Mouse (Mus musculus): ENCODE results near the gene Trim71. TPM values are rescaled to one million over a fixed set of nuclear protein-coding genes. Genes with fewer than 3 reads are reported as not detected.

Gene Trim71
- 0.61 and 0.80 TPM in 2 replicates for polyA plus RNA-seq (2016; fragmentation: Nextera tagmentation; extraction: Ambion mirVana)

GRCm38 (mm10) chr9:114563761-114564606, at the start of gene Trim71:
Gene Trim71 (minus strand): TSS chr9:114564369.
- no peaks in the 10 kb centered on the region for H3K9me3 ChIP-seq
- peaks cover 39% of the 10 kb centered on the region for H3K4me1 ChIP-seq
- H3K4me2 ChIP-seq (replicated peaks), result peak within 1 kb of the TSS; percentile 90
- H3K36me3 ChIP-seq, result no peaks in the 10 kb centered on the region
- H3K4me3 ChIP-seq, result peak within 1 kb of the TSS; percentile 63
- peak within 1 kb of the TSS; percentile 65 for H3K9ac ChIP-seq (replicated peaks)
- ATAC-seq (ENCODE audit: low FRiP score, low read depth), result peak; percentile 64
- peak within 1 kb of the TSS; percentile 83 for H3K27ac ChIP-seq (replicated peaks)
- peaks cover 52% of the 10 kb centered on the region for H3K27me3 ChIP-seq
- WGBS, result under 1% methylated on average over 90 of the region's 91 CpGs

- H3K4me3 ChIP-seq, result no peak overlapping the region
- ATAC-seq (ENCODE audit: low FRiP score, low read depth), result no peak
- H3K36me3 ChIP-seq, result peaks cover 75% of the 10 kb centered on the region
- 94% methylated on average over 4 of the region's 4 CpGs for WGBS
- no peaks in the 10 kb centered on the region for H3K27me3 ChIP-seq
- no peak overlapping the region for H3K4me2 ChIP-seq (replicated peaks)
- H3K4me1 ChIP-seq, result no peaks in the 10 kb centered on the region
- H3K27ac ChIP-seq (replicated peaks), result no peak overlapping the region
- H3K9me3 ChIP-seq, result no peaks in the 10 kb centered on the region
- H3K9ac ChIP-seq (replicated peaks), result no peak overlapping the region
Measured at GRCm38 (mm10) chr9:114613026-114613425, 48.9 kb upstream of the Trim71 start.

- 94% methylated on average over 4 of the region's 4 CpGs for WGBS
- H3K36me3 ChIP-seq, result peaks cover 75% of the 10 kb centered on the region
- no peak overlapping the region for H3K4me3 ChIP-seq
- no peaks in the 10 kb centered on the region for H3K4me1 ChIP-seq
- ATAC-seq (ENCODE audit: low FRiP score, low read depth), result no peak
- H3K27me3 ChIP-seq, result no peaks in the 10 kb centered on the region
- no peak overlapping the region for H3K9ac ChIP-seq (replicated peaks)
- H3K27ac ChIP-seq (replicated peaks), result no peak overlapping the region
- H3K9me3 ChIP-seq, result no peaks in the 10 kb centered on the region
- H3K4me2 ChIP-seq (replicated peaks), result no peak overlapping the region
Measured at GRCm38 (mm10) chr9:114612566-114612965, 48.4 kb upstream of the Trim71 start.

- H3K36me3 ChIP-seq, result peaks cover 75% of the 10 kb centered on the region
- H3K4me1 ChIP-seq, result no peaks in the 10 kb centered on the region
- H3K4me2 ChIP-seq (replicated peaks), result no peak overlapping the region
- H3K27me3 ChIP-seq, result no peaks in the 10 kb centered on the region
- no peak overlapping the region for H3K9ac ChIP-seq (replicated peaks)
- H3K27ac ChIP-seq (replicated peaks), result no peak overlapping the region
- H3K9me3 ChIP-seq, result no peaks in the 10 kb centered on the region
- no peak overlapping the region for H3K4me3 ChIP-seq
- WGBS, result 100% methylated on average over 3 of the region's 3 CpGs
- ATAC-seq (ENCODE audit: low FRiP score, low read depth), result no peak
Measured at GRCm38 (mm10) chr9:114610266-114610665, 46.1 kb upstream of the Trim71 start.

GRCm38 (mm10) chr9:114603876-114604540, 39.8 kb upstream of the Trim71 start:
- 61% methylated on average over 12 of the region's 12 CpGs for WGBS
- Histone ChIP-seq H3K27me3 (no peaks in the 10 kb centered on the region), H3K9me3 (no peaks in the 10 kb centered on the region), H3K36me3 (peaks cover 58% of the 10 kb centered on the region), H3K4me1 (no peaks in the 10 kb centered on the region), H3K27ac (replicated peaks) (no peak overlapping the region), H3K4me2 (replicated peaks) (no peak overlapping the region), H3K4me3 (no peak overlapping the region), H3K9ac (replicated peaks) (no peak overlapping the region)
- ATAC-seq (ENCODE audit: low FRiP score, low read depth), result no peak

GRCm38 (mm10) chr9:114601096-114601495, 36.9 kb upstream of the Trim71 start:
- WGBS, result 69% methylated on average over 1 of the region's 1 CpGs
- Histone ChIP-seq H3K4me3 (no peak overlapping the region), H3K9me3 (no peaks in the 10 kb centered on the region), H3K4me1 (no peaks in the 10 kb centered on the region), H3K36me3 (peaks cover 68% of the 10 kb centered on the region), H3K27me3 (no peaks in the 10 kb centered on the region), H3K9ac (replicated peaks) (no peak overlapping the region), H3K27ac (replicated peaks) (no peak overlapping the region), H3K4me2 (replicated peaks) (no peak overlapping the region)
- no peak for ATAC-seq (ENCODE audit: low FRiP score, low read depth)

DNA sequence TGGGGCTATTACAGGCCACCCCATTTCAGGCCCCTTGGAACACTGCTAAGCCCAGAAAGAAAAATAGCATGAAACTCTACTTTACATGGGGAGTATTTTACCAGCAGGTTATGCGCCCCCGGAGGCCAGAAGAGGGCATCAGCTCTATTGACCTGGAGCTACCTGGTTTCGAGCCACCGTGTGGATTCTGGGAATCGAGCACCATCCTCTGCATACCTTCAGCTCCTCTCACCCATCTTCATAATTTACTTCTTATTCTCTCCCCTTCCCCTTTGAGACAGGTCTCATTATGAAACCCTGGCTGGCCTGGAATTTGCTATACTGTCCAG, 20.8 kb upstream of the Trim71 start:
- Histone ChIP-seq H3K36me3 (peaks cover 40% of the 10 kb centered on the region), H3K4me1 (peaks cover 12% of the 10 kb centered on the region), H3K4me3 (no peak overlapping the region), H3K4me2 (replicated peaks) (peak overlapping the region; percentile 54; the same call in 1 of the 2 replicates), H3K9ac (replicated peaks) (no peak overlapping the region), H3K27ac (replicated peaks) (peak overlapping the region; percentile 73), H3K27me3 (peaks cover 19% of the 10 kb centered on the region), H3K9me3 (no peaks in the 10 kb centered on the region)
- WGBS, result 32% methylated on average over 5 of the region's 5 CpGs
- ATAC-seq (ENCODE audit: low FRiP score, low read depth), result no peak

DNA sequence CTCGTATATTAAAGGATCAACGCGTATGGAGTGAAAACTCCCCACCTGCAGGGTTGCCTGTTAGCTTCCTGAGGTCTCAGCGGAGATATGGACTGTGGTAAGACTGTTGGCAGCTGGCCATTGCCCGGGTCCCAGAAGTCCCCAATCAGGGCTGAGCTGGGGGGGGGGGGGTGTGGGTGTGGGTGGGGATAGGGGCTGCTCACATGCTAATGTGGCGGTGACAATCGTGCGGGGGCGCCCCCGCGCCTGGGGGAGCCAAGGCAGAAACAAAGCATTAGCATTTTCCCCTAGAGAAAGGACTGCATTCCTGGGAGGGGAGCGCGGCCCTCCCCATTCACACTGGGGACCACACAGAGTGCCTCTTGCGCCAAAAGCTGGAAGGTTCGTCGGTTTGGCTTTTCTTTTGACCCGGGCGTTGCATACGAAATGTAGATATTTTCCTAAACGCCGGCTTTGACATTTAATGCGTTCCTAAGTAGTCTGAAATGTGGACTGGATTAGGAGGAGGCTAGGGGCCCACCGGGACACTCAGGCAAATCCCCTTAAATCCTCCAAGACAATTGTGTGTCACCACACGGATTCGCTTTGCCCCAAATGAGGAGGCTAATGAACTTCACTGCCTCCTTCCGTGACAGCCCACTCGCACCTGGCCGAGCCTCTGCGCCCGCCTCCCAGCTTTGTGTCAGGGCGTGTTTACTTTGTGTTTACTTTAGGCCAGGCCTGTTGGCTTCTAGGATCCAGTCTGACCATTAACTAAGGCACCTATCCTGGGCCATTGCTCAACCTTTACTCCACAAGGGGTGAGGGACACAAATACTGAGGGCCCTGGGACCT, 20.2 kb upstream of the Trim71 start:
- peak overlapping the region; percentile 26 for H3K4me3 ChIP-seq
- H3K27me3 ChIP-seq, result peaks cover 19% of the 10 kb centered on the region
- H3K9me3 ChIP-seq, result no peaks in the 10 kb centered on the region
- H3K9ac ChIP-seq (replicated peaks), result no peak overlapping the region
- H3K4me1 ChIP-seq, result peaks cover 12% of the 10 kb centered on the region
- peak overlapping the region; percentile 73 for H3K27ac ChIP-seq (replicated peaks)
- peak; percentile 91 for ATAC-seq (ENCODE audit: low FRiP score, low read depth)
- H3K36me3 ChIP-seq, result peaks cover 34% of the 10 kb centered on the region
- H3K4me2 ChIP-seq (replicated peaks), result peak overlapping the region; percentile 54
- under 1% methylated on average over 31 of the region's 31 CpGs for WGBS

GRCm38 (mm10) chr9:114583812-114584182, 19.6 kb upstream of the Trim71 start:
- H3K27me3 ChIP-seq, result peaks cover 19% of the 10 kb centered on the region
- H3K4me1 ChIP-seq, result peaks cover 12% of the 10 kb centered on the region
- ATAC-seq (ENCODE audit: low FRiP score, low read depth), result peak; percentile 78
- peak overlapping the region; percentile 26 for H3K4me3 ChIP-seq
- H3K36me3 ChIP-seq, result peaks cover 28% of the 10 kb centered on the region
- 1% methylated on average over 23 of the region's 23 CpGs for WGBS
- H3K27ac ChIP-seq (replicated peaks), result peak overlapping the region; percentile 73
- no peak overlapping the region for H3K9ac ChIP-seq (replicated peaks)
- H3K9me3 ChIP-seq, result no peaks in the 10 kb centered on the region
- peak overlapping the region; percentile 54 for H3K4me2 ChIP-seq (replicated peaks)

DNA sequence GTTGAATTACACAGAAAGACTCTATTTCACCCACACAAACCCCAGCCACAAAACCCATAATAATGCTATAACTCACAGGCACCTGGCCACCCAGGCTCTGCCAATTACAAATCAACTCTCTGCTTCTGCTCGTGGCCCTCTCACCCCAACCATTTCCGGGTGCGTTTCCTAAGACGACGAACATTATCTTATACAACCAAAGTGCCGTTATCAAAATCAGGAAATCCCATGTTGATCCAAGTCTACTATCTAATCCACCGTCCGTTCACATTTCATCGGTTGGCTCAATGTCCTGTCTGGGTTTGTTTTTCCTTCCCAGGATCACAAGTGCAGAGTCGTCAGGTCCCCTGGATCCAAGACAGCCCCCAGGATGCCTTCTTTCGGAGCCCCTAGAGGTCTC, 14.5 kb upstream of the Trim71 start:
- Histone ChIP-seq H3K36me3 (no peaks in the 10 kb centered on the region), H3K4me2 (replicated peaks) (no peak overlapping the region), H3K9ac (replicated peaks) (no peak overlapping the region), H3K4me3 (no peak overlapping the region), H3K27me3 (no peaks in the 10 kb centered on the region), H3K27ac (replicated peaks) (no peak overlapping the region), H3K9me3 (no peaks in the 10 kb centered on the region), H3K4me1 (no peaks in the 10 kb centered on the region)
- no peak for ATAC-seq (ENCODE audit: low FRiP score, low read depth)
- 83% methylated on average over 11 of the region's 11 CpGs for WGBS

GRCm38 (mm10) chr9:114576001-114576400, 11.8 kb upstream of the Trim71 start:
- Histone ChIP-seq H3K4me3 (no peak overlapping the region), H3K9ac (replicated peaks) (no peak overlapping the region), H3K4me2 (replicated peaks) (no peak overlapping the region), H3K9me3 (no peaks in the 10 kb centered on the region), H3K36me3 (no peaks in the 10 kb centered on the region), H3K4me1 (no peaks in the 10 kb centered on the region), H3K27me3 (no peaks in the 10 kb centered on the region), H3K27ac (replicated peaks) (no peak overlapping the region)
- 82% methylated on average over 1 of the region's 1 CpGs for WGBS
- ATAC-seq (ENCODE audit: low FRiP score, low read depth), result no peak

DNA sequence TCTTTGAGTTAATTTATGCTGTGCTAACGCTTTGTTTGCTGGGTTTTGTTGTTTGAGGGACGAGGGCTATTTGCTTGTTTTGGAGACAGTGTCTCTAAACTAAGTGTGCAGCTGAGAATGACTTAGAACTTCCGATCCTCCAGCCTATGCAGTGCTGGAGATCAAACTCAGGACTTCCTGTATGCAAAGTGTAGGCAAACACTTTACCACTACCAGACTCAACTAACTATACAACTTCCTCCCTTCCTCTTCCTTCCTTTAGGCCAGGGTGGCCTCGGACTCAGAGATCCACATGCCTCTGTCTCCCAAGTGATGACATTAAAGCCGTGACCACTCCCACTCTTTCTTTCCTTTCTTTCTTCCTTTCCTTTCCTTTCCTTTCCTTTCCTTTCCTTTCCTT, 9.4 kb upstream of the Trim71 start:
- no peaks in the 10 kb centered on the region for H3K4me1 ChIP-seq
- no peaks in the 10 kb centered on the region for H3K9me3 ChIP-seq
- H3K9ac ChIP-seq (replicated peaks), result no peak overlapping the region
- H3K4me3 ChIP-seq, result no peak overlapping the region
- H3K27ac ChIP-seq (replicated peaks), result no peak overlapping the region
- no peak overlapping the region for H3K4me2 ChIP-seq (replicated peaks)
- no peaks in the 10 kb centered on the region for H3K27me3 ChIP-seq
- no peaks in the 10 kb centered on the region for H3K36me3 ChIP-seq
- no peak for ATAC-seq (ENCODE audit: low FRiP score, low read depth)
- WGBS, result 74% methylated on average over 5 of the region's 5 CpGs
